Mouse (Mus musculus) gastrocnemius, postnatal 4 days (tissue): Measurements from ENCODE around the gene Tsc22d2. TPM values are rescaled to one million over a fixed set of nuclear protein-coding genes. Genes with fewer than 3 reads are reported as not detected.

ENCODE experiments used
- DNase-seq, 2 experiments: peaks; one replicate each; pipeline ENCODE4 v3.0.0; 2021 to 2022; ENCODE audit warnings: low spot score in 2 of 2, mixed read lengths in 2 of 2
- total RNA-seq, 2 experiments: library from RNA; stranded (reverse); gene quantifications; 2 replicates each; pipeline ENCODE4 v1.2.3; 2021

The Tsc22d2 gene
- total RNA-seq, 2 experiments from 2014 or later = 31.5 to 34.7 TPM

DNA sequence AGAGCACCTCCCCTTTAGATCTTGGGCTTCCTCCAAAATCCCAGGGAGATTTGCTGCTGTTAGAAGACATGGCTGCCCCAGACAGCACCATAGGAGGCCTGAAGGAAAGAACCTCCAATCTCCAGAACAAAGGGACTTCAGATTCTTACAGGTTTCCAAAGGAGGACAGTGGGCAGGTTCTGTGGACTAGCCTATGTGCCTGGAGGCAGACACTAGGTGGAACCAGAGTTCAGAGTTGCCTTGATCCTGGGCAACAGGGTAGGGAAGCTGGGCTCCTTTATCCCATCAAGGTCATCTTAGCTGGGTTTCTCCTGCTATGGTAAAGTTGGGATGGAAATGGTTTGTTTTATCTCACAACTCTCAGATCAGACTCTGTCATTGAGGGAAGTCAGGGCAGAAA is 97.1 kb downstream of the Tsc22d2 start:
- no peak for DNase-seq

DNA sequence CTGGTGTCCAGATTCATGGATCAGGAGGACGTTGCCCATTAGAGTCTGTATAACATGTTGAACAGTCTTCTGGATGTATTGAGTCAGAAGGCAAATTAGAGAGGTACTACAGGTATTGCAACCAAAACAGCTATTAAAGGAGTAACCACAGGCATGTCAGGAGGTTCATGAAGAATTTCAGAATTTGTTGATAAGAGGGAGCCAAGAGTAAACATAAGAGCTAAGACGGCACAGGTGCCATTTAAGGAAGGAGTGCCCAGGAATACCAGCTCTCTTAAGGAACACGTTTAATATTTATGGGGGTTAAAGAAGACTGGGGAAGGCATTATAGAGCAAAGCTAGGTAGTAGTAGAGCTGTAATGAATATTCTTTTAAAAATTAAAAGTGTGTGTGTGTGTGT is 98.2 kb downstream of the Tsc22d2 start:
- no peak for DNase-seq

DNA sequence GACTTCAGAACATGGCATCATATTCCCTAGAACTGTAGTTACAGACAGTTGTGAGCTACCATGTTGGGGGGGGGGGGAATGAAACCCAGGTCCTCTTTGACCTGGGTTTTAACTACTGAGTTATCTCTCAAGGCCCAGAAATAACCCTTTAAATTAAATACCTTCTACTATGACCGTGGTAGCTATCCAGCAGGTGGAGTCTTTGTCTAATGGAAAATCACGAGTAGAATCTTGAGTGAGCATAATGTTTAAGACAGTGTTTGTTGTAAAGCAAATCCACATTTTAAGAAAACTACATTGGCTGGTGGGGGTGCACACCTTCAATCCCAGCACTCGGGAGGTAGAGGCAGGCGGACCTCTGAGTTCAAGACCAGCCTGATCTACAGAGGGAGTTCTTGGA is 99.0 kb downstream of the Tsc22d2 start:
- no peak for DNase-seq

DNA sequence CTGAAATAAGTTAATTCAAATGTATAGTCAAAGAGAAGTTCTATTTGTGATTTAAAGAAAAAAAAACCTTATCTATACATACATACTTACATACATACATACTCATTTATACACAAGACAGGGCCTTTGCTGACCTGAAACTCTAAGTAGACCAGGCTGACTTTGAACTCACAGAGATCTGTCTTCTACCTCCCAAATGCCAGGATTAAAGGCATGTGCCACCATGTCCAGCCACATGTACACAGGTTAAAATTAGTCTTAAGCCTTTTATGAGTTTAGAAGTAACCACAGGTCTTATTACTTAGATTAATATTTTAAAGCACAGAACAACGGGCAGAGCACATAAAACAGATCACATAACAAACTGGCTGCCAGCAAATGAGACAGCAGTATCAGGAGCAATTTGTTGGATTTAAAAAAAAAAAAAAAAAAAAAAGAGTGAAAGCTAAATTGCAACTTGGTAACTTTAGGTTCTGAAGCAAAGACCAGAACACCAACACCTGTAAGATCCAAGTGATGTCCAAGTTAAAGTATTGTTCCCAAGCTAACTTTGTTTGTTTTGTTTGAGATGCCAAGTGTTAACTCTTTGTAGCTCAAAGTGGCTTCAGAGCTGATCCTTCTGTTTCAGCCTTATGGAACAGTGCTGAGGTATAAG is 101.6 kb downstream of the Tsc22d2 start:
- DNase-seq = no peak

Other genes with a start within 250 kb of the Tsc22d2 start
- 10 to 100 TPM; 57.6 to 59.2 TPM for gene Eif2a, start 111.1 kb downstream of the Tsc22d2 start, total RNA-seq
- gene Serp1, start 111.2 kb downstream of the Tsc22d2 start, total RNA-seq = 10 to 100 TPM; 29.5 to 31.1 TPM
- gene Selenot, start 161.9 kb downstream of the Tsc22d2 start, total RNA-seq = 10 to 100 TPM; 65.9 to 68.6 TPM
- under 1 TPM in 1 of 2 experiments, not detected in 1; 0.13 TPM for gene Erich6, start 222.5 kb downstream of the Tsc22d2 start, total RNA-seq